Mouse (Mus musculus) adrenal gland (tissue): Measurements from ENCODE around the gene Fkbp1a.

ENCODE experiments used
- intact Hi-C: fragments of 180-260 bp; cut with DNase I; formaldehyde crosslinking; loops from one replicate; pipeline ENCODE4 v1.15.1; 2025

Gene Fkbp1a

GRCm38 (mm10) chr2:151598068-151598467 lies 55.8 kb downstream of the Fkbp1a start:
- intact Hi-C loops, result no loop called here

DNA sequence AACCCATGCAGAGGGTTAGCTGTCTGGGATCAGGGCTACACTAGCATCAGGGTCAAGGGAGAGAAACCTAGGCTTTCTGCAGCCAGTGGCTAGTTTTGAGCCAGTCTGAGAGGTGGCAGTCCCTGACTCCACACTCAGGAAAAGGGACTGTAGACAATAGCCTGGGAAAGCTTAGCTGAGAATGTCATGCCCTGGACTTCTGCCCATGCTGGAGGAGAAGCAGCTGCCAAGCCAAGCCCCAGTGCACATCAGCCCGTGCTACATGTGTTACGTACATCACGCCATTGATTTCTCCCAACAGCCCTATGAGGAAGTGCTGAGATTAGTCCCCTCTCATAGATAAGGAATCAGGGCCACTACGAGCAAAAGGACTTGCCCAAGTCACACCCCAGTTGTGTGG lies 59.8 kb downstream of the Fkbp1a start:
- intact Hi-C loops, result no loop called here

GRCm38 (mm10) chr2:151603630-151604029 lies 61.3 kb downstream of the Fkbp1a start:
- intact Hi-C loops, result no loop called here

DNA sequence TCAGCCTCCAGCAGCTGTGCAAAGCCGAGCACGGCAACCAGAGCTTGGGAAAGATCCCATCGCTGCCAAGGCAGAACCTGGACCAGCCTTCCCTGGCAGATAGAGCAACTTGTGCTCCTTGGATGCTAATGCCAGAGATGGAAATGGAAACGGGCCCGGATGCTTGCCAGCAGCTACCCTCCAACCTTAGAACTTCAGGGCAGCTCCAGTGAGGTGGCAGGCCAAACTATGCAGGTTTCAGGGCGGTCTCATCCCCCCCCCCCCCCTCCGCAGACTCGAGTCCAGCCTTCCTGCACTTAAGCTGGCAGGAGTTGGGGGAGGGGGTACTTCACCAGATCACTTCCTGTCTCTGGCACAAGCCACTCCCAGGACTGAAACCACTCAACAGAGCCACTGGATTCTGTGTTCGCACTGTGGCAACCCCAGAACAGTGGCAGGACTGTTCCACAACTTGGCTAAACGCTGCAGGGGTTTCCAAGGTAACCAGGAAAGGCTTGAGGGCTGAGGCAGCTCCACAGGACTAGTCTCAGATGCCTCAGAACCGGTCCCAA lies 63.2 kb downstream of the Fkbp1a start:
- intact Hi-C loops, result no loop called here

- intact Hi-C loops, result no loop called here
Observed at GRCm38 (mm10) chr2:151608435-151608834, 66.2 kb downstream of the Fkbp1a start.

DNA sequence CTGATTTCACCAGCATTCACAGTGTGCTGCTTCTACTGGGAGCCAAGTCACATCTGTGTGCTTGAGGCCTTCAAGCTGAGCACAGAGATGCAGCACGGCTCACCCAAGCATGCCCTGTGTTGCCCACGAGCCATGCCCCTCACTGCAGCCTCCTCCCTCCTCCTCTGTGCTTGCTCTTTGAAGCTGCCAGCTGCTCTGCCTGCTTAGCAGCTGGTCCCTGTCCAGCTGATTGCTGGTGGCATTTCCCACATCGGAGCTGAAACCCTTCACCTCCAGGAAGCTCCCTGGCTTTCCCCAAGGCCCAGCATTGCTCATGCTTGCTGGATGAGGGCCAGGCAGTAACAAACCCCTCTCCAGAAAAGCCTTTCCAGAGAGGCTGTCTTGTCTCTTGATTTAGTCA lies 67.7 kb downstream of the Fkbp1a start:
- intact Hi-C loops, result no loop called here
